In the genomic region with DNA sequence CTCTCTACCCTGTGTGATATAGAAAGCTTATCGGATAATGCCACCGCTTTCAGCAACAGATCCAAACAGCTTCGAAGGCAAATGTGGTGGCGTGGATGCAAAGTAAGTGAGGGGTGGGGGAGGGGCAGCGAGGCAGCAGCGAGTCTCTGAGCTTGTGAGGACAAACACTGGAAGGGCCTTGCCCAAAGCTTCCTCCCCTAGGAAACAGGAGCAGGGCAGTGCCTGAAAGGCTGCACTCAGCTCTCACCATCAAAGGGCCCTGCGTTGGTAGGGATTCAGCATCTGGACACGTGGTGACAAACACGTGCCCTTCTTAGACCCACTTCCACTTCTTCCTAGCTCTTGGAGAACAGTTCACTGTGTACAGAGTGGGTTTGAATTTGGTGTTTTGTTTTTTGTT, we compare ENCODE assay signal across 8 mouse cellular contexts. TPM values are rescaled to one million over a fixed set of nuclear protein-coding genes. Genes with fewer than 3 reads are reported as not detected.
A peak's percentile ranks its signal among the peaks of the same experiment; 100 is the strongest.
DNase-seq lines count a peak whose midpoint lies in the region; ATAC-seq lines count a peak whose summit lies in the region.

No protein-coding gene starts in this region.

- H3K4me3 ChIP-seq in hindbrain, embryonic 16.5 days (ENCODE audit: low read length), result no peak overlapping the region

- H3K27ac ChIP-seq in hindbrain, embryonic 16.5 days (ENCODE audit: low read depth, low read length), result no peak overlapping the region

- 12% methylated on average over 9 of the region's 9 CpGs for WGBS in hindbrain, embryonic 16.5 days

- peak; percentile 77 for ATAC-seq in hindbrain, embryonic 16.5 days

- no peaks in the 10 kb centered on the region for H3K9me3 ChIP-seq in hindbrain, embryonic 16.5 days (ENCODE audit: control insufficient read depth, low read length)

- peaks cover 8% of the 10 kb centered on the region for H3K36me3 ChIP-seq in hindbrain, embryonic 16.5 days (ENCODE audit: control insufficient read depth, insufficient read depth, low read length)

- intact Hi-C loops in left cerebral cortex, postnatal 4 days (cut with DNase I), result no loop called here

- peak; percentile 5 for DNase-seq in adrenal gland, adult 2 months
- no peak for DNase-seq in adrenal gland, postnatal 4 days (ENCODE audit: low spot score in 2 of 2)
- peak; percentile 8 for DNase-seq in left cerebral cortex, postnatal 4 days
- DNase-seq in left cerebral cortex, adult 9 months (ENCODE audit: low spot score in 2 of 2), result no peak
- peak; percentile 62 for DNase-seq in neural tube, embryonic 10.5 days (ENCODE audit: extremely low spot score, low spot score)
- DNase-seq in natural killer cell, adult 2 months (ENCODE audit: low spot score in 2 of 2), result no peak
- no peak for DNase-seq in thymus, postnatal 4 days

- H3K4me1 ChIP-seq in hindbrain, embryonic 16.5 days (ENCODE audit: control insufficient read depth, insufficient read depth, low read depth, low read length), result no peaks in the 10 kb centered on the region

- no peaks in the 10 kb centered on the region for H3K27me3 ChIP-seq in hindbrain, embryonic 16.5 days (replicated peaks; ENCODE audit: control insufficient read depth, insufficient read depth, low read length)

- no peak overlapping the region for H3K4me2 ChIP-seq in hindbrain, embryonic 16.5 days (ENCODE audit: low read length)

- H3K9ac ChIP-seq in hindbrain, embryonic 16.5 days (ENCODE audit: low read depth, low read length), result no peak overlapping the region

RNA-seq across cellular contexts. Expression of a gene that starts 19.1 kb away (rescaled TPM):
- 10 to 100 TPM; 31.1 to 41.2 TPM for total RNA-seq in adrenal gland, adult 2 months (2021)
- 12.1 and 15.2 TPM in 2 replicates for polyA plus RNA-seq in adrenal gland, adult 2 months (2012; rRNA removed)
- total RNA-seq in adrenal gland, postnatal 4 days (2021), result 10 to 100 TPM; 40.8 to 42.1 TPM
- total RNA-seq in left cerebral cortex, postnatal 4 days (2021), result 10 to 100 TPM; 61.1 to 63.2 TPM
- polyA plus RNA-seq in hindbrain, embryonic 16.5 days (2015; fragmentation: Nextera tagmentation; extraction: Ambion mirVana), result 79.8 and 90.4 TPM in 2 replicates

RNA-seq across cellular contexts. Expression of a gene that starts 41.1 kb away (rescaled TPM):
- total RNA-seq in adrenal gland, adult 2 months (2021), result 10 to 100 TPM; 13.2 to 18.3 TPM
- polyA plus RNA-seq in adrenal gland, adult 2 months (2012; rRNA removed), result 4.7 and 6.2 TPM in 2 replicates
- 10 to 100 TPM; 18.5 to 20.3 TPM for total RNA-seq in adrenal gland, postnatal 4 days (2021)
- 10 to 100 TPM; 14.4 to 19.2 TPM for total RNA-seq in left cerebral cortex, postnatal 4 days (2021)
- polyA plus RNA-seq in hindbrain, embryonic 16.5 days (2015; fragmentation: Nextera tagmentation; extraction: Ambion mirVana), result 15.7 and 17.5 TPM in 2 replicates

RNA-seq across cellular contexts. Expression of a gene that starts 49.5 kb away (rescaled TPM):
- total RNA-seq in adrenal gland, adult 2 months (2021), result 1 to 10 TPM; 2.1 to 4.7 TPM
- 0.76 and 1.4 TPM in 2 replicates for polyA plus RNA-seq in adrenal gland, adult 2 months (2012; rRNA removed)
- 1 to 10 TPM in 1 of 2 experiments, under 1 TPM in 1; 0.71 to 1.1 TPM for total RNA-seq in adrenal gland, postnatal 4 days (2021)
- under 1 TPM; 0.24 to 0.28 TPM for total RNA-seq in left cerebral cortex, postnatal 4 days (2021)
- polyA plus RNA-seq in hindbrain, embryonic 16.5 days (2015; fragmentation: Nextera tagmentation; extraction: Ambion mirVana), result 0.10 and 0.12 TPM in 2 replicates

Comparison
In these comparisons a context has a peak if more than half of its experiments do, and no peak if none do; other contexts are left out.
1. DNase-seq: peak in adrenal gland, adult 2 months (single experiment), left cerebral cortex, postnatal 4 days (single experiment) and neural tube, embryonic 10.5 days (single experiment); none in adrenal gland, postnatal 4 days (0 of 2), left cerebral cortex, adult 9 months (0 of 2), natural killer cell, adult 2 months (0 of 2) and thymus, postnatal 4 days (single experiment).